28 mouse cellular contexts compared by ENCODE assay signal in genomic region chr8:93819929-93820328, GRCm38 (mm10). TPM values are rescaled to one million over a fixed set of nuclear protein-coding genes. Genes with fewer than 3 reads are reported as not detected.
DNase-seq lines count a peak whose midpoint lies in the region; ATAC-seq and TF ChIP-seq lines count a peak whose summit lies in the region.
"Had no signal": no experiment of that assay in that cellular context is flagged by ENCODE, and none has a peak within 500 bp of the region (broad histone marks: within the 10 kb centered on the region; RNA-seq: fewer than 3 reads in every experiment).

No protein-coding gene starts in this region.

- H3K9me3 ChIP-seq in forebrain, embryonic 13.5 days (replicated peaks), result no peaks in the 10 kb centered on the region
- H3K9me3 ChIP-seq: hindbrain, embryonic 12.5 days; limb, embryonic 15.5 days; liver, embryonic 15.5 days; neural tube, embryonic 13.5 days had no signal

- no peak overlapping the region for H3K4me3 ChIP-seq in left cerebral cortex, adult 2 months
- no peak overlapping the region for H3K4me3 ChIP-seq in forebrain, embryonic 13.5 days
- H3K4me3 ChIP-seq: hindbrain, embryonic 12.5 days; limb, embryonic 15.5 days; liver, embryonic 15.5 days; myocyte; neural tube, embryonic 13.5 days had no signal

- peaks cover 23% of the 10 kb centered on the region for H3K4me1 ChIP-seq in forebrain, embryonic 13.5 days
- H3K4me1 ChIP-seq: limb, embryonic 15.5 days; liver, embryonic 15.5 days had no signal

- no peak for TF ChIP-seq CTCF in left cerebral cortex, adult 2 months (IDR thresholded peaks at IDR 0.05)

- intact Hi-C loops in left cerebral cortex, adult 2 months (cut with DNase I), result loop anchor here (10.0 kb wide), 1 partner anchor 385 kb away; no protein-coding TSS in a partner anchor

- DNase-seq in frontal cortex, postnatal 36 days (ENCODE audit: low spot score in 2 of 2), result no peak
- peak; percentile 22 to 32 for DNase-seq in left cerebral cortex, adult 2 months (ENCODE audit: extremely low spot score in 1 of 2, low spot score in 2 of 2)
- no peak for DNase-seq in left cerebral cortex, adult 11 months (ENCODE audit: low spot score)
- peak; percentile 36 for DNase-seq in testis, postnatal 10 days (ENCODE audit: low spot score)
- no peak for DNase-seq in testis, postnatal 14 days (ENCODE audit: low spot score)
- DNase-seq: B cell, adult 2 months; embryo, embryonic 11 days; gastrocnemius, postnatal 10 days; kidney, adult 18-20 months; left cerebral cortex, postnatal 4 days; lung, postnatal 4 days; retina, postnatal 1 day; thymus, postnatal 14 days had no signal

- H3K4me2 ChIP-seq in forebrain, embryonic 13.5 days, result no peak overlapping the region
- H3K4me2 ChIP-seq: heart, embryonic 11.5 days; hindbrain, embryonic 12.5 days; limb, embryonic 15.5 days; liver, embryonic 15.5 days; neural tube, embryonic 13.5 days had no signal

- 87% methylated on average over 4 of the region's 4 CpGs for WGBS in forebrain, embryonic 13.5 days

- peaks cover 74% of the 10 kb centered on the region for H3K36me3 ChIP-seq in forebrain, embryonic 13.5 days (ENCODE audit: poor library complexity, severe bottlenecking)
- H3K36me3 ChIP-seq: G1E; limb, embryonic 15.5 days; liver, embryonic 15.5 days had no signal

- peak; percentile 54 for ATAC-seq in frontal cortex, adult (ENCODE audit: low TSS enrichment)
- ATAC-seq in forebrain, embryonic 13.5 days, result no peak
- ATAC-seq: forebrain, embryonic 14.5 days; midbrain, embryonic 16.5 days; Patski had no signal

- H3K27me3 ChIP-seq in forebrain, embryonic 13.5 days, result no peaks in the 10 kb centered on the region
- H3K27me3 ChIP-seq: CH12.LX; hindbrain, embryonic 12.5 days; limb, embryonic 15.5 days; neural tube, embryonic 13.5 days had no signal

- no peak overlapping the region for H3K27ac ChIP-seq in left cerebral cortex, adult 2 months
- H3K27ac ChIP-seq in forebrain, embryonic 13.5 days, result no peak overlapping the region
- H3K27ac ChIP-seq: hindbrain, embryonic 12.5 days; limb, embryonic 15.5 days; liver, embryonic 15.5 days; neural tube, embryonic 13.5 days had no signal

- H3K9ac ChIP-seq in forebrain, embryonic 13.5 days, result no peak overlapping the region
- H3K9ac ChIP-seq: hindbrain, embryonic 12.5 days; limb, embryonic 15.5 days; liver, embryonic 15.5 days; neural tube, embryonic 13.5 days had no signal

RNA-seq across cellular contexts. Expression of gene Gnao1, which starts 10.2 kb away (rescaled TPM):
- 100 to 1,000 TPM; 679 to 734 TPM for total RNA-seq in left cerebral cortex, adult 2 months (2021)
- polyA plus RNA-seq in forebrain, embryonic 13.5 days (2015; fragmentation: Nextera tagmentation; extraction: Ambion mirVana), result 86.2 and 99.4 TPM in 2 replicates
- total RNA-seq: granulocyte monocyte progenitor cell, adult 5-6 weeks; megakaryocyte-erythroid progenitor cell, adult 5-6 weeks had no signal
- polyA plus RNA-seq: G1E had no signal

Comparison
In these comparisons a context has a peak if more than half of its experiments do, and no peak if none do; other contexts are left out.
1. DNase-seq: peak in left cerebral cortex, adult 2 months (2 of 2) and testis, postnatal 10 days (single experiment); none in frontal cortex, postnatal 36 days (0 of 2), left cerebral cortex, adult 11 months (single experiment) and testis, postnatal 14 days (single experiment).